Mouse (Mus musculus): ENCODE measurements at regions not wholly inside any gene's neighbourhood (a gene's known extent, or its start where the extent isn't known, plus 50 kb on each side); places are given as distances from the start of the nearest gene placed in this dataset.

DNA sequence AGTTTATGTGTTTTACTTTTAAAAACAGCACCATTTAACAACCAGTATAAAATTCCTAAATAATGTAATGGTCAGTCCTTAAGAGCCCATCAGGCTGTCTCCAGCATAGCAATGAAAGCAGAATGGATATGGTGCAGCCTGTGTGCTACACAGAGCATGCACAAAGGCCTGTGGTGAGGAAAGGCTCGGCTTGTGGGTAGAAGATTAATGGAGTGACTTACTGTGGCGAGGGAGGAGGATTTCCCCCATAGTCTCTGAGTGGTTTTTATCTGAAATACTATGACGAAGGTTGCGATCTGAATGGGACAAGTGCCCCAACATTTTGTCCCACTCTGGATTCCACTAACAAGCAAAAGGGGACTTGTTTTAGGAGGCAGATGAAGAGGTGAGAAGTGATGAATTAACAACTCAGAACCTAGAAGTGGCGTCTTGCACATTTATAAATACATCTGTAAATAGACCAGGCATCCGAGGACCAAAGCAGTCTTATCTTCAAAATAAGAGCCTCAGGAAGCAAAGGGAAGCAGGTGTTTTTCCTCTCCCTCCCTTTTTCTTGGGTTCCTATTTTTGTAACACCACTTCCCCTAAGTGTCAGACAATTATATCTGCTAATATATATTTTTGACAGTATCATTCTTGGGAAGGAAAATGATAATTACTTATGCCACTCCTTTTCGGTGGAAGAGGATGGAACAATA is 55.9 kb upstream of the Clnk start:
- no peaks in the 10 kb centered on the region; the same call in 1 of the 2 replicates for H3K27me3 ChIP-seq (ENCODE audit: control insufficient read depth, insufficient read depth, low read length)
- H3K4me1 ChIP-seq (ENCODE audit: control insufficient read depth, insufficient read depth, low read length), result no peaks in the 10 kb centered on the region
- H3K4me2 ChIP-seq, result no peak overlapping the region
- no peak overlapping the region for H3K27ac ChIP-seq (ENCODE audit: low read depth, low read length)
- ATAC-seq (replicated peaks; ENCODE audit: insufficient number of reproducible peaks, low FRiP score, low TSS enrichment), result no peak
- no peaks in the 10 kb centered on the region for H3K9me3 ChIP-seq (replicated peaks; ENCODE audit: control insufficient read depth, low read length)
- no peaks in the 10 kb centered on the region for H3K36me3 ChIP-seq (ENCODE audit: control insufficient read depth, insufficient read depth, low read length)
- H3K4me3 ChIP-seq (ENCODE audit: low read depth, low read length), result no peak overlapping the region
- no peak overlapping the region for H3K9ac ChIP-seq (ENCODE audit: low read depth, low read length)
- WGBS (ENCODE audit: insufficient replicate concordance), result 39% methylated on average over 7 of the region's 7 CpGs

DNA sequence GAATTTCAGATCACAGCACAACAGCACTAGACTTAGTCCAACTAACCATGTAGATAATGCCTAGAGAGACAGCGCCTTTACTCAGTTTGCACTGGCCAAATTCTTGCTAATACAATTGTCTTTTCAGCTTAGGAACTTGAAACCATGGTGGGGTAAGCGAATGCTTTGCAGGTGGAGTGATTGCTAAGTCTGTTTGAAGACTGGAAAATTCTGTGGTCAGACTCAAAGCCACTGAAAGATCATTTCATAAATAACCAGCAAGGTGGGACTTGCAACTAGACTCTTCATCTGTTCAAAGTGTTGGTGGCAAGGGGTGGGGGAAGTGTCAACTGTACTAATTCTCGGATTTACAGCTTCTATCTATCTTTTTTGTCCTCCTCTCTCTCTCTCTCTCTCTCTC is 50.4 kb upstream of the Clnk start:
- H3K4me3 ChIP-seq (ENCODE audit: low read depth, low read length), result no peak overlapping the region
- no peak for ATAC-seq (replicated peaks; ENCODE audit: insufficient number of reproducible peaks, low FRiP score, low TSS enrichment)
- no peaks in the 10 kb centered on the region; the same call in 1 of the 2 replicates for H3K27me3 ChIP-seq (ENCODE audit: control insufficient read depth, insufficient read depth, low read length)
- no peak overlapping the region for H3K27ac ChIP-seq (ENCODE audit: low read depth, low read length)
- 80% methylated on average over 3 of the region's 3 CpGs for WGBS (ENCODE audit: insufficient replicate concordance)
- no peak overlapping the region for H3K4me2 ChIP-seq
- H3K36me3 ChIP-seq (ENCODE audit: control insufficient read depth, insufficient read depth, low read length), result no peaks in the 10 kb centered on the region
- H3K9me3 ChIP-seq (replicated peaks; ENCODE audit: control insufficient read depth, low read length), result no peaks in the 10 kb centered on the region
- H3K4me1 ChIP-seq (ENCODE audit: control insufficient read depth, insufficient read depth, low read length), result no peaks in the 10 kb centered on the region
- no peak overlapping the region for H3K9ac ChIP-seq (ENCODE audit: low read depth, low read length)
